Mouse (Mus musculus) liver, embryonic 14.5 days (tissue): ENCODE data around the gene Clpsl2.

Experiments used
- CTCF ChIP-seq: IDR thresholded peaks from 2 replicates; pipeline ENCODE4 v1.5.1; 2016; ENCODE audit warnings: antibody characterized with exemption, low read depth, control low read depth
- EP300 ChIP-seq: IDR thresholded peaks from 2 replicates; pipeline ENCODE4 v1.6.1; 2016; ENCODE audit warnings: antibody characterized with exemption, low read depth

DNA sequence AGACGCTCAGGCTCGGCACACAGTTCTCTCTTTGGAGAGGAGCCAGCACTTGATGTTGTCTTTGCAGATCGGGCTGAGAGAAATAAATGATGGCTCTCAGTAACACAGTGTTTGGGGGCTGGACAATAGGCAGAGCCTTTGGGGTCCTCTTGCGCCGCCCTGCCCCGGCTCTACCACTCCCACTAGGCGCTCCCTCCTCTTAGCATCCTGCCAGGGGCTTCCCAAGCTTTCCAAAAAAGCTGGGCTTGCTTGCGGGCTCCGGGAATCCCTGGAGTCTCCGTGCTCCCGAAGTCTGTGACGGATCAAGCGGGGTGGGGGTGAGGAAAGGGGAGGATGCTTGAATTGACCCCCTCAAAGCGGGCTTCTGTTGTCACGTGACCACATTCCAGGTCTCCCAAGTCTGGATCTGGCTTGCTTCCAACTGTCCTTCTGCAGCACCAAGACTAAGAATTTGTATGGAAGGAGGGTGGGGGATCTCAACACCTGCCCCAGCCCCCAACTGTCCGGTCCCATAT lies 31.7 kb upstream of the Clpsl2 start, which contains the start of gene Fkbp5:
- no peak for TF ChIP-seq CTCF
- TF ChIP-seq EP300: no peak
